Mouse (Mus musculus) ES-E14 (cell line): ENCODE measurements around the gene Cyp2f2.

Source experiments
- CHD2 ChIP-seq: IDR thresholded peaks from 2 replicates; pipeline ENCODE4 v1.6.1; 2014; ENCODE audit warnings: mild to moderate bottlenecking, low read depth, low read length, inconsistent platforms
- MAFK ChIP-seq: IDR thresholded peaks from 2 replicates; pipeline ENCODE4 v1.6.1; 2014; ENCODE audit warnings: mild to moderate bottlenecking, low read depth, low read length, inconsistent platforms; ENCODE audit not compliant: insufficient read depth

- TF ChIP-seq MAFK, result no peak
- TF ChIP-seq CHD2, result no peak
These were observed 27.5 kb upstream of the Cyp2f2 start for GRCm38 (mm10) chr7:27092038-27092703.
